Mouse (Mus musculus) hindbrain, embryonic 16.5 days (tissue): ENCODE measurements around the gene Paqr7. TPM values are rescaled to one million over a fixed set of nuclear protein-coding genes. Genes with fewer than 3 reads are reported as not detected.

Experiments
- ATAC-seq: fragments of 200-750 bp; cut with Nextera tagmentation; 2 replicates; pipeline ENCODE4 v1.8.0; 2017; ENCODE audit warnings: moderate TSS enrichment, moderate library complexity
- H3K27ac ChIP-seq: fragments of 300-500 bp; sonication (generic); 2 replicates; pipeline ENCODE4 v1.5.1; 2014; ENCODE audit warnings: low read depth, mild to moderate bottlenecking, control low read depth, low read length, moderate library complexity
- H3K27me3 ChIP-seq: fragments of 300-500 bp; sonication (generic); replicated peaks from 2 replicates; pipeline ENCODE4 v1.6.1; 2014; ENCODE audit warnings: low read length; ENCODE audit not compliant: control insufficient read depth, insufficient read depth
- H3K36me3 ChIP-seq: fragments of 300-500 bp; sonication (generic); 2 replicates; pipeline ENCODE4 v1.6.1; 2014; ENCODE audit warnings: mild to moderate bottlenecking, low read length, moderate library complexity, mixed read lengths; ENCODE audit not compliant: control insufficient read depth, insufficient read depth
- H3K4me1 ChIP-seq: fragments of 300-500 bp; sonication (generic); 2 replicates; pipeline ENCODE4 v1.6.1; 2014; ENCODE audit warnings: low read depth, low read length; ENCODE audit not compliant: control insufficient read depth, insufficient read depth
- H3K4me2 ChIP-seq: fragments of 300-500 bp; sonication (generic); 2 replicates; pipeline ENCODE4 v1.6.1; 2014; ENCODE audit warnings: mild to moderate bottlenecking, low read length, control low read depth, moderate library complexity
- H3K4me3 ChIP-seq: fragments of 300-500 bp; sonication (generic); 2 replicates; pipeline ENCODE4 v1.5.1; 2014; ENCODE audit warnings: mild to moderate bottlenecking, low read length, control low read depth, moderate library complexity
- H3K9ac ChIP-seq: fragments of 300-500 bp; sonication (generic); 2 replicates; pipeline ENCODE4 v1.6.1; 2014; ENCODE audit warnings: low read depth, mild to moderate bottlenecking, control low read depth, low read length, moderate library complexity
- H3K9me3 ChIP-seq: fragments of 300-500 bp; sonication (generic); 2 replicates; pipeline ENCODE4 v1.6.1; 2014; ENCODE audit warnings: mild to moderate bottlenecking, low read length, moderate library complexity; ENCODE audit not compliant: control insufficient read depth
- WGBS: fragments of 180-500 bp; shearing (Covaris S2); extraction: QIAGEN DNeasy Blood & Tissue Kit; methylation state at CpG from one replicate; pipeline ENCODE4 v1.1.7; 2014; 5-methylcytosine and 5-hydroxymethylcytosine counted together
- microRNA-seq: library from miRNA; unstranded; fragments of <30 nt; microRNA quantifications from one replicate; pipeline ENCODE4, GENCODE M21; 2017
- polyA plus RNA-seq: library from polyadenylated mRNA; unstranded; fragments of >200 nt; fragmentation: Nextera tagmentation; extraction: Ambion mirVana; gene quantifications from 2 replicates; pipeline ENCODE4 v1.2.1, GENCODE M21; 2015

The Paqr7 gene
- polyA plus RNA-seq, 1 experiment from 2014 or later: 46.7 TPM

- peak within 1 kb of the TSS; percentile 75 for H3K4me3 ChIP-seq
- peak; percentile 79 for ATAC-seq
- no peaks in the 10 kb centered on the region for H3K27me3 ChIP-seq
- under 1% methylated on average over 53 of the region's 67 CpGs for WGBS
- H3K36me3 ChIP-seq: peaks cover 8% of the 10 kb centered on the region; the same call in 1 of the 2 replicates
- peak within 1 kb of the TSS; percentile 79 for H3K4me2 ChIP-seq
- H3K9ac ChIP-seq: peak within 1 kb of the TSS; percentile 99
- peak within 1 kb of the TSS; percentile 82 for H3K27ac ChIP-seq
- peaks cover 18% of the 10 kb centered on the region for H3K4me1 ChIP-seq
- peaks cover 5% of the 10 kb centered on the region for H3K9me3 ChIP-seq
These were observed 55.2 kb downstream of the Paqr7 start, which contains the start of gene Selenon for GRCm38 (mm10) chr4:134551494-134552316. Gene Selenon, minus strand, starts transcription at chr4:134552166.

DNA sequence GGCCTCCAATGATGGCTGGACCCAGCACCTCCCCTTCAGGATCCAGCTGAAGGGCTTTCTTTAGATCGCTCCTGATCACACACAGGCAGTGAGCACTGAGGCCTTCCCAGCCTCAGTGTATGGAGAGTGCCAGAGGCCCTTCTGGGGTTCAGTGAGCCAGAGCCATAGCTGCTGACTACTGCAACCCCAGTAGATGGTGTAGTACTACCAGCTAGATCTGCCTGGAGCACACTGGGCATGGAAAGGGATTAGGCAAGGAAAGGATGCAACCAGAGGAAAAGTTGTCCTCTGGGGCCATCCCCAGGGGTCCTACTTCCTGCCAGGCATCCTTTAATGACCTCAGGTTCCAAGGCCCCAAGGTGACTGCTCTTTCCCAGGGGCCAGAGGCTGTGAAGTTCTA is 57.1 kb downstream of the Paqr7 start:
- Histone ChIP-seq H3K27me3 (no peaks in the 10 kb centered on the region), H3K27ac (no peak overlapping the region), H3K36me3 (peaks cover 8% of the 10 kb centered on the region; the same call in 1 of the 2 replicates), H3K4me1 (peaks cover 25% of the 10 kb centered on the region), H3K4me3 (no peak overlapping the region), H3K4me2 (no peak overlapping the region), H3K9me3 (peaks cover 5% of the 10 kb centered on the region), H3K9ac (no peak overlapping the region)
- ATAC-seq: 0 out of 2 replicates have a peak, but pooled peaks have one; percentile 28
- 70% methylated on average over 1 of the region's 1 CpGs for WGBS

DNA sequence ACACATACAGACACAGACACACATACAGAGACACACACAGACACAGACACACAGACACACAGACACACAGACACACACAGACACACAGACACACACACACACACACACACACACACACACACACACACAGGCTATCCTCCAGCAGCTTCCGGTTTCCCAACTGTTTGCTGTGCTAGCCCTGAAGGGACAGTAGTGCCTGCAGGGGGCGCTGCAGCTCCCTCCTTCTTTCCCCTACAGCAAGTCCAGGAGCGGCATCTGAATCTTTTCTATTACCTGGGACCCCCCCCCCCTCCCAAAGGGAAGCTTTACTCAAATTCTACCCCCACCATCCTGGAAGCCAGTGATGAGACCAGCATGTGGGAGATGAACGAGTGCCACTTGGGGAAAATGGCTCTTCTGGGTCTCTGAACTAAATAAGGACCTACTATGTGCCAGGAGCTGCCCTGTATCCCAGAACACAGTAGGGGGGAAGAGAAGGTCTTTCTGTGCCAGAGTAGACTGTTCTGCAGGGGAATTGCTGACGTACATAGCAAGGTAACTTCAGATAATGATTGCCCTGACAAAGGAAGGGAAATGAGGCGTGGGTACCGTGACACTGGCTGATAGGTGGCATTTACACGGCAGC is 59.6 kb downstream of the Paqr7 start:
- Histone ChIP-seq H3K4me3 (no peak overlapping the region), H3K36me3 (no peaks in the 10 kb centered on the region), H3K4me1 (peaks cover 23% of the 10 kb centered on the region), H3K9ac (no peak overlapping the region), H3K27ac (no peak overlapping the region), H3K9me3 (no peaks in the 10 kb centered on the region), H3K27me3 (no peaks in the 10 kb centered on the region), H3K4me2 (no peak overlapping the region)
- ATAC-seq: no peak
- WGBS: 61% methylated on average over 8 of the region's 8 CpGs

GRCm38 (mm10) chr4:134557626-134558249 is 61.2 kb downstream of the Paqr7 start:
- H3K27me3 ChIP-seq: no peaks in the 10 kb centered on the region
- H3K9me3 ChIP-seq: no peaks in the 10 kb centered on the region
- peaks cover 14% of the 10 kb centered on the region for H3K4me1 ChIP-seq
- H3K27ac ChIP-seq: peak overlapping the region; percentile 29; the same call in 1 of the 2 replicates
- H3K4me3 ChIP-seq: no peak overlapping the region
- no peaks in the 10 kb centered on the region for H3K36me3 ChIP-seq
- 0 out of 2 replicates have a peak overlapping the region, but pooled peaks have one; percentile 7 for H3K4me2 ChIP-seq
- WGBS: 6% methylated on average over 16 of the region's 16 CpGs
- H3K9ac ChIP-seq: no peak overlapping the region; the same call in 1 of the 2 replicates
- ATAC-seq: no peak

GRCm38 (mm10) chr4:134558570-134559113 is 62.1 kb downstream of the Paqr7 start:
- Histone ChIP-seq H3K9ac (no peak overlapping the region), H3K4me1 (peaks cover 14% of the 10 kb centered on the region), H3K27me3 (no peaks in the 10 kb centered on the region), H3K27ac (no peak overlapping the region), H3K4me3 (no peak overlapping the region), H3K36me3 (peaks cover 3% of the 10 kb centered on the region; the same call in 1 of the 2 replicates), H3K4me2 (no peak overlapping the region), H3K9me3 (no peaks in the 10 kb centered on the region)
- WGBS: 52% methylated on average over 9 of the region's 9 CpGs
- no peak for ATAC-seq

GRCm38 (mm10) chr4:134559154-134559553 is 62.7 kb downstream of the Paqr7 start:
- Histone ChIP-seq H3K9ac (no peak overlapping the region), H3K4me1 (peaks cover 14% of the 10 kb centered on the region), H3K4me2 (no peak overlapping the region), H3K4me3 (no peak overlapping the region), H3K36me3 (peaks cover 4% of the 10 kb centered on the region), H3K27me3 (no peaks in the 10 kb centered on the region), H3K9me3 (no peaks in the 10 kb centered on the region), H3K27ac (no peak overlapping the region)
- ATAC-seq: no peak
- WGBS: 86% methylated on average over 7 of the region's 7 CpGs

Small RNA genes within 50 kb of the gene (microRNA-seq; reads per million reads assigned to microRNA genes)
- gene Gm23634: 0.62 reads per million

Other genes with a start within 250 kb of the Paqr7 start
- gene Gm30191, start 249.8 kb upstream of the Paqr7 start, polyA plus RNA-seq: 0.94 and 1.1 TPM in 2 replicates
- 15.7 and 16.9 TPM in 2 replicates for gene Grrp1, start 242.6 kb upstream of the Paqr7 start, polyA plus RNA-seq
- gene Pdik1l, start 208.8 kb upstream of the Paqr7 start, polyA plus RNA-seq: 32.5 and 36.1 TPM in 2 replicates
- gene Trim63, start 181.6 kb upstream of the Paqr7 start, polyA plus RNA-seq: 0.76 and 1.2 TPM in 2 replicates
- 0.17 and 0.25 TPM in 2 replicates for gene Slc30a2, start 153.5 kb upstream of the Paqr7 start, polyA plus RNA-seq
- gene Extl1, start 112.8 kb upstream of the Paqr7 start, polyA plus RNA-seq: 0.65 and 0.66 TPM in 2 replicates
- 7.8 and 8.5 TPM in 2 replicates for gene Pafah2, start 100.4 kb upstream of the Paqr7 start, polyA plus RNA-seq
- 5,655 and 5,657 TPM in 2 replicates for gene Stmn1, start 28.4 kb upstream of the Paqr7 start, polyA plus RNA-seq
- gene Aunip, start 14.3 kb downstream of the Paqr7 start, polyA plus RNA-seq: 2.4 and 2.9 TPM in 2 replicates
- 176 and 182 TPM in 2 replicates for gene Mtfr1l, start 38.7 kb downstream of the Paqr7 start, polyA plus RNA-seq
- 6.7 and 7.0 TPM in 2 replicates for gene Selenon, start 55.5 kb downstream of the Paqr7 start, polyA plus RNA-seq
- gene Man1c1, start 207.6 kb downstream of the Paqr7 start, polyA plus RNA-seq: 3.7 and 5.1 TPM in 2 replicates